Mouse (Mus musculus): ENCODE data around the gene Usp50.
A peak's percentile ranks its signal among the peaks of the same experiment; 100 is the strongest.

DNA sequence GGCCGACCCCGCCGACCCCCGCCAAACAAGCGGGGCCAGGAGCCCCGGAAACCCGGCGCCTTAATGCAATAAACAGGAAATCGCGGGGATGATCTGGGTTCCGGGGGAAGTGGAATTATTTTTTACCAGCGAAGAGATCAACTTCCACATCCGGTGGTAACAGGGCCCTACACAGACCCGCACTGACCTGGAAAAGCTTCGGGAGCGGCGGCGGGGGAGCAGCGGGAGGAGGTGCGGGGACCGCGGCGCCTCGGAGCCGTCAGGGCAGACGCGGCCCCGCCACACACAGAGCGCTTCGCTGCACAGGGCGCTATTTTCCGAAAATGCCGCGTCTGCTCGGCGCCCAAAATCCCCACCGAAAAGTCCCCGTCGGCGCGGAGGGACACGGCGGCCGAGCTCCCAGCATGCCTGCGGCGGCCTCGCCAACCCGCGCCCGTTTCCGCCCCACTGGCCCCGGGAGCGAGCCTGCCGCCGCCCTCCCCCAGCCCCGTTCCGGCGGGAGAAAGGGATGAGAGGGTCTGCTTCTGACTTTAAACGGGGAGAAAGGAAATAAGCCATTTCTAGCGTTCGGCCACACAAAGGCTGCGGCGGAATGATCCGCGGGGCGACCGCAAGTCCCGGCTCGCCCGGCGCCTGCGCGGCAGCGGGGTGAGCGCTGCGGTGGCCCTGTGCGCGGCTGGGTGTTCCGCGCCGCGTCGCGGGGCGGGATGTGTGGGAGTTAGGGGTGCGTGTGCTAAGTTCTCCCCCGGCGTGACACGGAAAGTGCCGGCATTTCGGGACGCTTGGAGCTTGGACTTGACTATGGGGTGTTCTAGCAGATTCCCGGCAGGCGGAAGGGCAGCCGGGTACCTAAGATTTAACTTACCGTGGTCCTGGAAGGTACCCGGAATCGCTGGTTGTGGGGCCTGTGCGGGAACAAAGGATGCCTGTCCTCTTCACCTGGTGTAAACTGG is 107.8 kb downstream of the Usp50 start:
- TF ChIP-seq CTCF (IDR thresholded peaks at IDR 0.05; ENCODE audit: low read depth, low read length) (no peak), POLR2A (IDR thresholded peaks at IDR 0.05; ENCODE audit: insufficient read depth, low read length) (peak; percentile 80), EP300 (IDR thresholded peaks at IDR 0.05; ENCODE audit: insufficient read depth, low read depth, low read length) (no peak)

Data from ES-Bruce4 (cell line).